Mouse (Mus musculus) skeletal muscle tissue, postnatal 0 days (tissue): ENCODE data around the gene Gm10128. TPM values are rescaled to one million over a fixed set of nuclear protein-coding genes. Genes with fewer than 3 reads are reported as not detected.

Source experiments
- polyA plus RNA-seq: library from polyadenylated mRNA; unstranded; fragments of >200 nt; fragmentation: Nextera tagmentation; extraction: Ambion mirVana; gene quantifications from 2 replicates; pipeline ENCODE4 v1.2.1, GENCODE M21; 2015

Gm10128 gene
- not detected in 2 replicates for polyA plus RNA-seq

DNA sequence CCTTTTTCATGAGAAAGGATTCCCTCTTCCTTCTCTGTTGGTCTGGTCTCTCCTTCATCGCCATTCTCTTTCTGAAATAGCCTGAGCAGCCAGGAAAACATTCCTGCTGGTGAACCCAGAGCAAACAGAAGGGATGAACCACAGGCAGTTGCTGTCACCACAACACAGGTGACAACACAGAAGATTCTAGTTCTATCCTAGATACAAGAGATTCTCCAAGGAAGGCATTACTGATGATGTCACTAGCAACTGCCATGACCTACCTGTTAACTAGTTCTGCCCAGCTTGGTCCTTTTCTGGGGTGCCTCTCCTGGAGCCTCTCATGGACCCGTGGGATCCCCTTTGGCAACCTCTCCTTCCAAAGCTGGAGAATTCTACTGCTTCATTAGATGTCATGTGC, at the start of gene Gm10128:
Gm10128 (minus strand) TSS at position 101 of the 400 bp plus-strand sequence.

DNA sequence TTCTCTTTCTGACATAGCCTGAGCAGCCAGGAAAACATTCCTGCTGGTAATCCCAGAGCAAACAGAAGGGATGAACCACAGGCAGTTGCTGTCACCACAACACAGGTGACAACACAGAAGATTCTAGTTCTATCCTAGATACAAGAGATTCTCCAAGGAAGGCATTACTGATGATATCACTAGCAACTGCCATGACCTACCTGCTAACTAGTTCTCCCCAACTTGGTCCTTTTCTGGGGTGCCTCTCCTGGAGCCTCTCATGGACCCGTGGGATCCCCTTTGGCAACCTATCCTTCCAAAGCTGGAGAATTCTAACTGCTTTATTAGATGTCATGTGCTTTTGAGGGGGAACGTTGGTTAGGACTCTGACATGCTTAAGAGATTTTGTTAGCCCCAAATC, 48.3 kb downstream of the Gm10128 start, which contains the start of gene Gm10338:
Gm10338 (minus strand) TSS at position 101 of the 400 bp plus-strand sequence.

Other genes starting within 250 kb of the Gm10128 start
- gene Gm3755, start 193.1 kb downstream of the Gm10128 start, polyA plus RNA-seq, result not detected in 2 replicates
- gene Gm3752, start 160.2 kb downstream of the Gm10128 start, polyA plus RNA-seq, result 0.16 TPM in 1 of 2 replicates, not detected in the other
- gene Gm3558, start 75.4 kb downstream of the Gm10128 start, polyA plus RNA-seq, result 0.30 TPM in 1 of 2 replicates, not detected in the other
- not detected in 2 replicates for gene Gm10338, start 48.4 kb downstream of the Gm10128 start, polyA plus RNA-seq
- not detected in 2 replicates for gene Gm26661, start 147.6 kb upstream of the Gm10128 start, polyA plus RNA-seq
- 5.8 TPM in 2 replicates for gene Flnb, start 174.0 kb upstream of the Gm10128 start, polyA plus RNA-seq